Mouse (Mus musculus) stomach, postnatal 0 days (tissue): ENCODE results near the gene Lrrc55. TPM values are rescaled to one million over a fixed set of nuclear protein-coding genes. Genes with fewer than 3 reads are reported as not detected.

Source experiments
- ATAC-seq: fragments of 200-750 bp; cut with Nextera tagmentation; 2 replicates; pipeline ENCODE4 v1.8.0; 2017; ENCODE audit not compliant: low FRiP score, low TSS enrichment
- DNase-seq: peaks from one replicate; pipeline ENCODE4 v3.0.0-alpha.2; 2016; ENCODE audit warnings: low spot score
- H3K27ac ChIP-seq: fragments of 300-500 bp; sonication (generic); replicated peaks from 2 replicates; pipeline ENCODE4 v1.5.1; 2014; ENCODE audit warnings: mild to moderate bottlenecking, control low read depth
- H3K27me3 ChIP-seq: fragments of 300-500 bp; sonication (generic); 2 replicates; pipeline ENCODE4 v1.6.1; 2014; ENCODE audit warnings: low read length; ENCODE audit not compliant: control insufficient read depth, insufficient read depth
- H3K36me3 ChIP-seq: fragments of 300-500 bp; sonication (generic); 2 replicates; pipeline ENCODE4 v1.6.1; 2014; ENCODE audit warnings: low read length, mixed read lengths; ENCODE audit not compliant: control insufficient read depth, insufficient read depth
- H3K4me1 ChIP-seq: fragments of 300-500 bp; sonication (generic); replicated peaks from 2 replicates; pipeline ENCODE4 v1.6.1; 2014; ENCODE audit warnings: antibody characterized with exemption; ENCODE audit not compliant: control insufficient read depth, insufficient read depth
- H3K4me2 ChIP-seq: fragments of 300-500 bp; sonication (generic); replicated peaks from 2 replicates; pipeline ENCODE4 v1.6.1; 2014; ENCODE audit warnings: low read depth, mild to moderate bottlenecking, control low read depth, moderate library complexity
- H3K4me3 ChIP-seq: fragments of 300-500 bp; sonication (generic); 2 replicates; pipeline ENCODE4 v1.5.1; 2014; ENCODE audit warnings: low read depth, low read length, control low read depth
- H3K9ac ChIP-seq: fragments of 300-500 bp; sonication (generic); 2 replicates; pipeline ENCODE4 v1.6.1; 2014; ENCODE audit warnings: mild to moderate bottlenecking, low read length, control low read depth, mixed read lengths
- H3K9me3 ChIP-seq: fragments of 300-500 bp; sonication (generic); 2 replicates; pipeline ENCODE4 v1.6.1; 2016; ENCODE audit warnings: low read length; ENCODE audit not compliant: control insufficient read depth
- CTCF ChIP-seq: IDR thresholded peaks from 2 replicates; pipeline ENCODE4 v1.5.1; 2016; ENCODE audit warnings: antibody characterized with exemption, low read depth, mild to moderate bottlenecking, moderate library complexity
- EP300 ChIP-seq: optimal IDR thresholded peaks from 2 replicates; pipeline ENCODE3; 2016; ENCODE audit warnings: antibody characterized with exemption
- WGBS: fragments of 180-500 bp; shearing (Covaris S2); extraction: QIAGEN DNeasy Blood & Tissue Kit; methylation state at CpG from one replicate; pipeline ENCODE4 v1.1.7; 2014; 5-methylcytosine and 5-hydroxymethylcytosine counted together
- polyA plus RNA-seq: library from polyadenylated mRNA; unstranded; fragments of >200 nt; fragmentation: Nextera tagmentation; extraction: Ambion mirVana; gene quantifications from 2 replicates; pipeline ENCODE4 v1.2.1, GENCODE M21; 2015

Lrrc55 gene
- polyA plus RNA-seq, 1 experiment from 2014 or later = 1.1 TPM

DNA sequence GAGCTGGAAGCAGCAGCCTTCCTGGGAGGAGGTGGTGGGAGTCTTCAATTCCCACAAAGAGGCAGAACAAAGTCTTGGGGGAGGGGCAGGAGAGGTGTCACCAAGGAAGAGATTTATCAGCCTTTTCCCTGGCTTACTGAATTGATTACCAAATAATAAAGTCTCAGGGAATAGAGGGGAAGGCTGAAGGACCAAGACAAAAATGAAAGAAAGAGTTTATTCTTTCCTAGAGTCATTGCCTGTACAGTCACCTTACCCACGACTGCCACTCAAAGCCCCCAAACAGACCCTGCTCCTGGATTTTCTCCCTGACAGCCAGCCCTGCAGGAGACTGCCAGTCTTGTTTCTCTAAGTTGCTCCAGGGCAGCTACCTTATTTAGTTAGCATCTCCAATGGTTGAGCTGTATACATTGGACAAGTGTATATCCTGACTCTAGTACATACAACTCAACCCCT, 35.3 kb downstream of the Lrrc55 start:
- Histone ChIP-seq H3K27ac (no peak overlapping the region), H3K27me3 (no peaks in the 10 kb centered on the region), H3K4me1 (no peaks in the 10 kb centered on the region), H3K9ac (no peak overlapping the region), H3K36me3 (no peaks in the 10 kb centered on the region), H3K9me3 (no peaks in the 10 kb centered on the region), H3K4me2 (no peak overlapping the region), H3K4me3 (no peak overlapping the region)
- DNase-seq (no peak), ATAC-seq (no peak)
- TF ChIP-seq EP300 = no peak
- TF ChIP-seq CTCF = no peak
- WGBS = 26% methylated on average over 1 of the region's 1 CpGs

DNA sequence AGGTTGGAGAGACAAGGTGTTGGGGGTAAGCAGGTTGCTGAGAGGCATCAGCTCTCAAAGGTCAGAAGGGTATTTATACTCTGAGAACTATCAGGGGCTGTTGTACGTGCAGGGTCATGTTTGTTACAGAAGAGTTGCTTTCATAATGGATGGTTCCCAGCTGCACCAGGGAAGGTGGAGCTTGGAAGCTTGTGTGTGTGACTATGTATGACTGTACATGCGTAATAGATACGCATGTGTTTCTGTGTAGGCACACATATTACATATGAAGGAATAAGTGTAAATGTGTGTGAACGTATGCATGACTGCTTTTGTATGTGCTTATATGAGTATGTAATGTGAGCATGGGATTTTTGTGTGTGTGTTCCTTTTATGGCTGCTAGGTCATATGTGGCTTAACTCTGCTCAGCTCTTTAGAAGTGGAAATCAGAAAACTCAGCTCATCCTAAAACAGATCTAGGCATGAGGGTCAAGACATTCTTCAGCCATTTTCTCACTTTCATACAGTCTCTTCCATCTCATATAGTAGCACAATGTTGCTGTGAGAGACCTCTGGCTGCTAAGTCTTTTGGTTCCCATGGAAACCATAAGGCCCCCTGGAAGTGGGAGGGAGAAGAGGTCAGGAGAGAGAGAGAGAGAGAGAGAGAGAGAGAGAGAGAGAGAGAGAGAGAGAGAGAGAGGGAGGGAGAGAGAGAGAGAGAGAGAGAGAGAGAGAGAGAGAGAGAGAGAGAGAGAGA, 35.9 kb downstream of the Lrrc55 start:
- Histone ChIP-seq H3K9ac (no peak overlapping the region), H3K36me3 (no peaks in the 10 kb centered on the region), H3K4me2 (no peak overlapping the region), H3K27ac (no peak overlapping the region), H3K4me3 (no peak overlapping the region), H3K4me1 (no peaks in the 10 kb centered on the region), H3K9me3 (no peaks in the 10 kb centered on the region), H3K27me3 (no peaks in the 10 kb centered on the region)
- ATAC-seq (no peak), DNase-seq (no peak)
- 59% methylated on average over 4 of the region's 4 CpGs for WGBS
- TF ChIP-seq CTCF = no peak
- TF ChIP-seq EP300 = no peak

DNA sequence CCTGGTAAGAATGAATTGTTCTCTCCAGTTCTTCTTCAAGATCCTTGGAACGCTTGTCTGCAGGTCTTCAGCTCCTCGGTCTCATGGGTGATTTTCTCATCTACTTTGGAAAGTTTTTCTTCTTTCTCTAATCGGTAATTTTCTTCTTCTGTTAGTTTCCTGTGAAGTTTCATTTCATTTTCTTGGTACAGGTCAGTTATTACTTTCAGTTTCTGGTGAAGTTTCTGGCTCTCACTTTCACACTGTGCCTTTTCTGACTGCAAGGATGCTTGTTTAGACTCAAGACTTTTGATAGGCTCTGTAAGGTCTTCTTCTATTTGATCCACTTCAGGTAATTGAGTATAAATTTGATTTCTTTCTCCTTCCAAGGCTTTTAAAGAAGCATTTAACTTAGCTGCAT, 39.6 kb downstream of the Lrrc55 start:
- H3K27me3 ChIP-seq = no peaks in the 10 kb centered on the region
- TF ChIP-seq CTCF (no peak), EP300 (no peak)
- no peaks in the 10 kb centered on the region for H3K9me3 ChIP-seq
- ATAC-seq = no peak
- no peak for DNase-seq
- no peaks in the 10 kb centered on the region for H3K4me1 ChIP-seq
- no peaks in the 10 kb centered on the region for H3K36me3 ChIP-seq
- no peak overlapping the region for H3K4me2 ChIP-seq
- 82% methylated on average over 3 of the region's 3 CpGs for WGBS
- H3K4me3 ChIP-seq = no peak overlapping the region
- no peak overlapping the region for H3K27ac ChIP-seq
- no peak overlapping the region for H3K9ac ChIP-seq

DNA sequence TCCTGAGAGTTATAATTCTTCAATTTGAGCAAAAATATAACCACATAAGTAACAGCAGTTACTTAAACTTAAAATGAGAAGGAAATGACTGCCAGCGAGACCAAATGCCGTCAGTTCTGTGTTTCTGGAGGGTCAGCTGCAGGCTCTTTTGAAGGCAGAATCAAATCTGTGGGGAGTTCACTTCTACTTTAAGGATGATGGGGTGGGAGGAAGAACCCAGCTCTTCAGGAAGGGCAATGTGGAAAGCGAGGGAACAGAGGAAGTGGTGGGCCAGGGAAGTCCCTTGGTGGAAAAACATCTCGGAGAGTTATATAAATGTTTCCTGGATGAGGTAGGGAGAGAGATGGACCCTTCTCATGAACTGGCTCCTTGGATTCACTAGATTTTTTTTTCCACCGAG, 40.9 kb downstream of the Lrrc55 start:
- H3K36me3 ChIP-seq = no peaks in the 10 kb centered on the region
- no peaks in the 10 kb centered on the region for H3K27me3 ChIP-seq
- no peaks in the 10 kb centered on the region for H3K9me3 ChIP-seq
- no peak overlapping the region for H3K27ac ChIP-seq
- 87% methylated on average over 5 of the region's 5 CpGs for WGBS
- DNase-seq (no peak), ATAC-seq (no peak)
- TF ChIP-seq CTCF = no peak
- no peak for TF ChIP-seq EP300
- H3K4me2 ChIP-seq = no peak overlapping the region
- H3K4me3 ChIP-seq = no peak overlapping the region
- no peaks in the 10 kb centered on the region for H3K4me1 ChIP-seq
- no peak overlapping the region for H3K9ac ChIP-seq

DNA sequence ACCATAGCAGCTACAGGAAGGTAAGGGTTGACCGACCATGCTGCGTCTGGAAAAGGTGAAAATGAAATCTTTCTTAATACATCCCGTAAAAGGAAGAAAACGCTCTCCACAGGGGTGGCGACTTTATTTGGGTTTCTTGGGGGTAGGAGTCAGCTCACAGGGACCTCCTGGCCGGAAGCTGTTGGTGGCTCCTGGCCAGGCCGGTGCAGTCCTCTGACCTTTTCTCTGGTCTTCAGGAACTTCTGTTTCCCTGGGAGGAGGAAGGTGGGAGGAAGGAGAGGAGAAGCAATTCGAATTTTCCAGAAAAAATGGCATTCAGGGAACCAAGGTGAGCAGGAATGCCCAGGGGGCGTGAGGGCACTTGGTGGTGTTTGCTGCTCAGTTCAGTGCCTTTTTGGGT, 41.7 kb downstream of the Lrrc55 start:
- Histone ChIP-seq H3K27ac (no peak overlapping the region), H3K4me2 (no peak overlapping the region), H3K9ac (no peak overlapping the region), H3K36me3 (no peaks in the 10 kb centered on the region), H3K4me1 (no peaks in the 10 kb centered on the region), H3K9me3 (no peaks in the 10 kb centered on the region), H3K4me3 (no peak overlapping the region), H3K27me3 (no peaks in the 10 kb centered on the region)
- ATAC-seq (no peak), DNase-seq (no peak)
- 77% methylated on average over 9 of the region's 9 CpGs for WGBS
- TF ChIP-seq CTCF (no peak), EP300 (no peak)

DNA sequence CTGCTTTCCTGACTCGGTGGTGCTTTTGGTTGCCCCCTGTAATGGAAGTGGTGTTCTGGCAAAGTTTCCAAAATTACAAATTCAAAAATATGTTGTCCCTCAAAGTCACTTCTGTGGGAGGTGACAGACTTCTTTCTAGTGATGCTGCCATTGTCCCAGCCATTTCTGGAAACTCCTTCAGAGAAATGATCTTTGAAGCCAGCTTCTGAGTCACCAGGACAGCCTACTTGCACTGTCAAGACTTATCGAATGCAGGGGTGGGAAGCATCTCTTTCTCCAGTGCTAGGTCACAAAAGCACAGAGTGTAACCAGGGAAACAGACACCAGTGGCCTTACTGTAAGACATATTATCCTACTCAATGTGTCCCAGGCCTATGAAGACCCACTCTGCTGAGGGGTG, 45.8 kb downstream of the Lrrc55 start:
- TF ChIP-seq EP300 = no peak
- no peak overlapping the region for H3K4me3 ChIP-seq
- H3K36me3 ChIP-seq = no peaks in the 10 kb centered on the region
- no peak overlapping the region for H3K27ac ChIP-seq
- DNase-seq (no peak), ATAC-seq (no peak)
- H3K27me3 ChIP-seq = no peaks in the 10 kb centered on the region
- WGBS = 79% methylated on average over 2 of the region's 2 CpGs
- H3K9me3 ChIP-seq = no peaks in the 10 kb centered on the region
- H3K4me2 ChIP-seq = no peak overlapping the region
- no peaks in the 10 kb centered on the region for H3K4me1 ChIP-seq
- no peak overlapping the region for H3K9ac ChIP-seq
